Mouse (Mus musculus) thymus, adult 2 months (tissue): Measurements from ENCODE around the gene Ush2a.

ENCODE experiments used
- CTCF ChIP-seq: fragments of 200-500 bp; IDR thresholded peaks from 2 replicates; pipeline ENCODE4 v1.5.1; 2012; ENCODE audit warnings: mild to moderate bottlenecking, control low read depth, low read length, moderate library complexity, borderline replicate concordance; ENCODE audit not compliant: control insufficient read depth, poor library complexity, insufficient read depth; ENCODE audit errors: extremely low read depth
- POLR2A ChIP-seq: fragments of 200-500 bp; IDR thresholded peaks from 2 replicates; pipeline ENCODE4 v1.6.1; 2012; ENCODE audit warnings: mild to moderate bottlenecking, low read length, control low read depth, moderate library complexity; ENCODE audit not compliant: control insufficient read depth, poor library complexity, insufficient read depth; ENCODE audit errors: extremely low read depth

- no peak for TF ChIP-seq POLR2A
- no peak for TF ChIP-seq CTCF
Observed at GRCm38 (mm10) chr1:188773631-188774030, 511.8 kb downstream of the Ush2a start.
